Mouse (Mus musculus) embryonic facial prominence, embryonic 14.5 days (tissue): ENCODE measurements around the gene Cfl1. TPM values are rescaled to one million over a fixed set of nuclear protein-coding genes. Genes with fewer than 3 reads are reported as not detected.

Experiments
- ATAC-seq: fragments of 200-750 bp; cut with Nextera tagmentation; 2 replicates; pipeline ENCODE4 v1.8.0; 2017; ENCODE audit warnings: low read depth, moderate number of reproducible peaks, moderate TSS enrichment
- DNase-seq: peaks from one replicate; pipeline ENCODE4 v3.0.0-alpha.2; 2015; ENCODE audit warnings: low spot score
- H3K27ac ChIP-seq: fragments of 300-500 bp; sonication (generic); replicated peaks from 2 replicates; pipeline ENCODE4 v1.5.1; 2014; ENCODE audit warnings: low read depth, mild to moderate bottlenecking, low read length, moderate library complexity
- H3K27me3 ChIP-seq: fragments of 300-500 bp; sonication (generic); replicated peaks from 2 replicates; pipeline ENCODE4 v1.6.1; 2014; ENCODE audit warnings: low read length; ENCODE audit not compliant: control insufficient read depth, insufficient read depth
- H3K36me3 ChIP-seq: fragments of 300-500 bp; sonication (generic); 2 replicates; pipeline ENCODE4 v1.6.1; 2014; ENCODE audit warnings: low read length, mixed read lengths; ENCODE audit not compliant: control insufficient read depth, insufficient read depth
- H3K4me1 ChIP-seq: fragments of 300-500 bp; sonication (generic); 2 replicates; pipeline ENCODE4 v1.6.1; 2014; ENCODE audit warnings: antibody characterized with exemption, low read length; ENCODE audit not compliant: control insufficient read depth, insufficient read depth
- H3K4me2 ChIP-seq: fragments of 300-500 bp; sonication (generic); 2 replicates; pipeline ENCODE4 v1.6.1; 2014; ENCODE audit warnings: low read depth, mild to moderate bottlenecking, low read length, moderate library complexity, mixed read lengths
- H3K4me3 ChIP-seq: fragments of 300-500 bp; sonication (generic); 2 replicates; pipeline ENCODE4 v1.5.1; 2014; ENCODE audit warnings: low read depth, mild to moderate bottlenecking, low read length
- H3K9ac ChIP-seq: fragments of 300-500 bp; sonication (generic); 2 replicates; pipeline ENCODE4 v1.6.1; 2014; ENCODE audit warnings: low read depth, mild to moderate bottlenecking, low read length, moderate library complexity, mixed read lengths
- H3K9me3 ChIP-seq: fragments of 300-500 bp; sonication (generic); 2 replicates; pipeline ENCODE4 v1.6.1; 2016; ENCODE audit warnings: low read length; ENCODE audit not compliant: control insufficient read depth
- WGBS: fragments of 180-500 bp; shearing (Covaris S2); extraction: QIAGEN DNeasy Blood & Tissue Kit; methylation state at CpG from one replicate; pipeline ENCODE4 v1.1.7; 2014; 5-methylcytosine and 5-hydroxymethylcytosine counted together
- polyA plus RNA-seq: library from polyadenylated mRNA; unstranded; fragments of >200 nt; fragmentation: Nextera tagmentation; extraction: Ambion mirVana; gene quantifications from 2 replicates; pipeline ENCODE4 v1.2.1, GENCODE M21; 2014

Cfl1 gene
- polyA plus RNA-seq, 1 experiment from 2014 or later = 2,353 TPM

GRCm38 (mm10) chr19:5518721-5519120 lies 28.5 kb downstream of the Cfl1 start:
- no peaks in the 10 kb centered on the region for H3K9me3 ChIP-seq
- H3K27ac ChIP-seq = no peak overlapping the region
- no peaks in the 10 kb centered on the region for H3K36me3 ChIP-seq
- WGBS = 86% methylated on average over 3 of the region's 3 CpGs
- no peak overlapping the region for H3K4me2 ChIP-seq
- H3K4me1 ChIP-seq = no peaks in the 10 kb centered on the region
- H3K4me3 ChIP-seq = no peak overlapping the region
- no peak for DNase-seq
- no peaks in the 10 kb centered on the region for H3K27me3 ChIP-seq
- no peak for ATAC-seq
- H3K9ac ChIP-seq = no peak overlapping the region

- Histone ChIP-seq H3K36me3 (no peaks in the 10 kb centered on the region), H3K4me1 (0 out of 2 replicates have a peak, but pooled peaks cover 5% of the 10 kb centered on the region), H3K4me2 (no peak overlapping the region), H3K9me3 (no peaks in the 10 kb centered on the region), H3K9ac (no peak overlapping the region), H3K27me3 (no peaks in the 10 kb centered on the region), H3K4me3 (no peak overlapping the region), H3K27ac (no peak overlapping the region)
- 67% methylated on average over 5 of the region's 5 CpGs for WGBS
- no peak for DNase-seq
- ATAC-seq = no peak
Measured at GRCm38 (mm10) chr19:5525204-5525603, 34.9 kb downstream of the Cfl1 start.

GRCm38 (mm10) chr19:5529325-5530137 lies 39.3 kb downstream of the Cfl1 start:
- 0 out of 2 replicates have a peak, but pooled peaks cover 5% of the 10 kb centered on the region for H3K4me1 ChIP-seq
- DNase-seq (peak; percentile 92), ATAC-seq (peak; percentile 97)
- peak overlapping the region; percentile 51 for H3K4me2 ChIP-seq
- H3K9ac ChIP-seq = peak overlapping the region; percentile 17
- H3K9me3 ChIP-seq = no peaks in the 10 kb centered on the region
- peak overlapping the region; percentile 26 for H3K4me3 ChIP-seq
- WGBS = 9% methylated on average over 19 of the region's 20 CpGs
- H3K27ac ChIP-seq = no peak overlapping the region; the same call in 1 of the 2 replicates
- H3K36me3 ChIP-seq = no peaks in the 10 kb centered on the region
- no peaks in the 10 kb centered on the region; the same call in 1 of the 2 replicates for H3K27me3 ChIP-seq

- Histone ChIP-seq H3K27ac (peak overlapping the region; percentile 33), H3K36me3 (no peaks in the 10 kb centered on the region), H3K4me2 (peak overlapping the region; percentile 51; the same call in 1 of the 2 replicates), H3K4me1 (0 out of 2 replicates have a peak, but pooled peaks cover 5% of the 10 kb centered on the region), H3K27me3 (no peaks in the 10 kb centered on the region; the same call in 1 of the 2 replicates), H3K9ac (no peak overlapping the region), H3K9me3 (no peaks in the 10 kb centered on the region), H3K4me3 (no peak overlapping the region)
- no peak for ATAC-seq
- no peak for DNase-seq
- 43% methylated on average over 7 of the region's 7 CpGs for WGBS
Measured at GRCm38 (mm10) chr19:5530138-5530524, 39.9 kb downstream of the Cfl1 start.

GRCm38 (mm10) chr19:5532520-5532919 lies 42.3 kb downstream of the Cfl1 start:
- Histone ChIP-seq H3K9ac (no peak overlapping the region), H3K9me3 (no peaks in the 10 kb centered on the region), H3K4me1 (0 out of 2 replicates have a peak, but pooled peaks cover 5% of the 10 kb centered on the region), H3K4me2 (no peak overlapping the region), H3K36me3 (no peaks in the 10 kb centered on the region), H3K27ac (no peak overlapping the region), H3K4me3 (no peak overlapping the region), H3K27me3 (no peaks in the 10 kb centered on the region; the same call in 1 of the 2 replicates)
- ATAC-seq = no peak
- 68% methylated on average over 8 of the region's 8 CpGs for WGBS
- DNase-seq = no peak

- no peak for DNase-seq
- WGBS = 54% methylated on average over 8 of the region's 8 CpGs
- Histone ChIP-seq H3K4me1 (peaks cover 4% of the 10 kb centered on the region; the same call in 1 of the 2 replicates), H3K4me3 (no peak overlapping the region), H3K9me3 (no peaks in the 10 kb centered on the region), H3K4me2 (no peak overlapping the region), H3K27ac (no peak overlapping the region; the same call in 1 of the 2 replicates), H3K27me3 (no peaks in the 10 kb centered on the region), H3K9ac (no peak overlapping the region), H3K36me3 (no peaks in the 10 kb centered on the region)
- ATAC-seq = no peak
Measured at GRCm38 (mm10) chr19:5538786-5539185, 48.5 kb downstream of the Cfl1 start.

GRCm38 (mm10) chr19:5543362-5543761 lies 53.1 kb downstream of the Cfl1 start:
- H3K27me3 ChIP-seq = no peaks in the 10 kb centered on the region
- peaks cover 4% of the 10 kb centered on the region; the same call in 1 of the 2 replicates for H3K4me1 ChIP-seq
- H3K4me3 ChIP-seq = no peak overlapping the region
- no peak overlapping the region for H3K9ac ChIP-seq
- no peak for DNase-seq
- no peak overlapping the region for H3K4me2 ChIP-seq
- ATAC-seq = no peak
- H3K27ac ChIP-seq = no peak overlapping the region
- no peaks in the 10 kb centered on the region for H3K36me3 ChIP-seq
- H3K9me3 ChIP-seq = no peaks in the 10 kb centered on the region
- WGBS = 83% methylated on average over 9 of the region's 9 CpGs

- no peak overlapping the region for H3K9ac ChIP-seq
- ATAC-seq (no peak), DNase-seq (no peak)
- H3K27ac ChIP-seq = no peak overlapping the region
- no peaks in the 10 kb centered on the region for H3K27me3 ChIP-seq
- no peaks in the 10 kb centered on the region for H3K9me3 ChIP-seq
- no peaks in the 10 kb centered on the region for H3K36me3 ChIP-seq
- peaks cover 4% of the 10 kb centered on the region; the same call in 1 of the 2 replicates for H3K4me1 ChIP-seq
- H3K4me2 ChIP-seq = no peak overlapping the region
- no peak overlapping the region for H3K4me3 ChIP-seq
- 50% methylated on average over 10 of the region's 11 CpGs for WGBS
Measured at GRCm38 (mm10) chr19:5544031-5544430, 53.8 kb downstream of the Cfl1 start.
